Mouse (Mus musculus) adrenal gland (tissue): Measurements from ENCODE around the gene Irak1.

Experiments used
- intact Hi-C: fragments of 180-260 bp; cut with DNase I; formaldehyde crosslinking; loops from one replicate; pipeline ENCODE4 v1.15.1; 2025
- microRNA-seq, 2 experiments: library from miRNA; unstranded; fragments of <30 nt; microRNA quantifications; one replicate each; pipeline ENCODE4; 2019

Gene Irak1

DNA sequence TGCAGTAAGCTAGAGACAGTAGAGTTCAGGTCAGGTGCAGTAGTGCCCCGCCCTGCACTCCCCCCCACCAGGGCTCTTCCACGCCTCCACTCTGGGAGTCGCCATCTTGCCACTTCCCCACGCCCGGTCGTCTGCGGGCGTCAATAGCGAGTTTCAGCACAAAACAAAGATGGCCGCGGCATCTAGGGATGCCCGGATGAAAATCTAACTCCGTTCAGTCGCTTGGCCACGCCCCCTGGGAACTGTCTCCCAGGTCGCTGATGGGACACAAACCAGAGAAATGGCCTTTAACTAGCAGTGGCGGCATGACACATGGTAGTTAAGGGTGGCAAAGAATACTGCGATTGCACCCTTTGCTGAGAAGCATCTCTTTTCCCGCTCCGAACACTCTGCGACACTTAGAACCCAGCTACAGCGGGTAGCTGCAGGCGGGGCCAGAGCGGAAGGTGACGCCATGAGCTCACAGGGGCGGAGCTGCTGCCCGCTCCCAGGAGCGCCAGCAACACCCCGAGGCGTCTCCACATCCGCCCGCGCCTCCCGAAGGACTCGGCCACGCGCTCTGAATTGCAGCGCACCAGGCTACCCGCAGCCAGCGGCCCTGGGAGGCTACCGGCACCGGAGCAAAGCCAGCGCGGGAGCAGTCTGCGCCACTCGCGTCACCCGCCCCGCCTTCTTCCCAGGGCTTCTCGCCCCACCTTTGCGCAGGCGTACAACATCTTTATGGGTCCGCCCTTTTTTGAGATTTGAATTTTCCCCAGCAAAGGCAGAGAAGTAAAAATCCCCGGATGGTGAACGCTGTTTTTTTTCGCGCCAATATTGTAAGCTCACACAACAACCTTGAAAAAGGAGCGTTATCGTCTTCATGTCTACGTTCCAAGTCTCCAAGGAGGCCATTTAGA, 56.3 kb downstream of the Irak1 start:
- intact Hi-C loops = loop anchor here (2.0 kb wide), 1 partner anchor 55 kb away; the partner anchor contains the start of gene Irak1

DNA sequence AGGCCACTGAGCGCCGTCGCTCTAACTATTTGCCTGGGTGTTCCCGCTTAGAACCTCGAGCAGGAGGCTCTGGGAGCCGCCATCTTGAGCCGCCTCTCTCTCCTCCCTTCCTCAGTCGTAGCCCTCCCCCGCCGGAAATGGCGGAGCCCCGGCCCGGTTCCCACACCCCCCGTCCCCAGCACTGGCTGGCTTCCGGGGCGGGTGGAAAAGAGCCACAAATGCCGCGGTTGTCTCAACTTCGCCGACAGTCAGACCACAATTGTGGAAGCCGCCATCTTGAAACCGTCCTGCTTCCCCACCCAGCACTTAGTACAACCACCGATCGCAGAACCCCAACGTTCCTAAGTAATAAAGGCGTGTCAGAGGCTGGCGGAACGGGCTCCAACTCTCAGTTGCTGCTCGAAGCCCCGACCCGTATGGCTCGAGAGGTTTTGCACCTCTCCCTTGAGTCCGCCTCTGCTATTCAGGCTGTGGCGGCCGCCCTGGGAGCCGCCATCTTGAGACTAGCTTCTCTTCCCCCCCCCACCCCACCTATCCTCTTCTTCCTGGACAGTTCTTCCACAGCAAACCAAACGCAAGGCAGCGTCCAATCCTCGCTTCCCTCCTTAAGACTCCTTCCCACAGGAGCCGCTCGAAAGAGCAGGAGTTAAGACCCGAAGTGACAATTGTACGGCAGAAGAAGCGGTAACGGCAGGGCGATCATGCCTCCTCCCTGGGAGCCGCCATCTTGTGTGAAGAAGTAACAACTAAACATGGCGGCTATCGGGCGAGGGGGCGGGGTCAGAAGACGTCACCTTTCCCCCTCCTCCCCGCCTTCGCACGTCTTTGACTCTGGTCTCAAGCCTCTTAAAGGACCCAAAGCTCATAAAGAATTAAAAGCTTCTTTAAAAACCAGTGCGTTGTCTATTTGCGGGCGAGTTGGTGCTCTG, 57.2 kb downstream of the Irak1 start, which contains the start of gene Hcfc1:
Hcfc1 (minus strand) TSS at position 110 of the 929 bp plus-strand sequence.
- intact Hi-C loops = no loop called here

- intact Hi-C loops = no loop called here
Observed at GRCm38 (mm10) chrX:73965307-73965706, 58.4 kb downstream of the Irak1 start.

DNA sequence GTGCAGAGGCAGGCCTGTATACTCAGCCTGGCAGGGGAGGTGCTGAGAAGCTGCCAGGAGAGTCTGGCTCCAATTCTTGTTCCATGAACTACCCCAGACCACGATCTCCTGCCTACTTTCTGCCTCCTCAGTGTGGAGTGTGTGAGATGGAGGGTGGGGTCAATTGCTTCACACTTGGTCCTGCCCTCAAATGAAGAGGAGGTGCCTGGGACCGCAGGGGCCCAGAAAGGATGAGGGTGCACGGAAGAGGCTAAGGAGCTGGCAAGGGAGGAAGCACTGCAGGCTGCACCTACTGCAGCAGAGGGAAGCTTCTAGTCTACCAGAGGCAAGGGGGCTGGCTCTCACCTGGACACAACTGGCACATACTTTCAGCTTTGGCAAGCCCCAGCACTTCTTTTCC, 59.4 kb downstream of the Irak1 start:
- intact Hi-C loops = no loop called here

Small RNA genes lying within 50 kb of the gene (microRNA-seq; reads per million reads assigned to microRNA genes)
- gene Mir5132 (7.9 to 11.1 reads per million in 2 experiments), gene Mir718 (0.12 to 0.23 reads per million in 2 experiments)
